Mouse (Mus musculus): ENCODE data around the gene Crhr2.

Gene Crhr2

GRCm38 (mm10) chr6:55043206-55043605 lies 89.6 kb downstream of the Crhr2 start:
- DNase-seq, result no peak
